Mouse (Mus musculus) Muller cell, postnatal 12 days (primary cell): ENCODE results near the gene Olfr1382.
"Not testable (repeated sequence)": the region's sequence is repeated elsewhere in the genome, so short reads cannot be mapped to it uniquely, and the experiment has no call there.

Experiments
- DNase-seq: peaks from one replicate; pipeline ENCODE4 v3.0.0-alpha.2; 2015; ENCODE audit errors: inconsistent ontology term

Gene Olfr1382

DNA sequence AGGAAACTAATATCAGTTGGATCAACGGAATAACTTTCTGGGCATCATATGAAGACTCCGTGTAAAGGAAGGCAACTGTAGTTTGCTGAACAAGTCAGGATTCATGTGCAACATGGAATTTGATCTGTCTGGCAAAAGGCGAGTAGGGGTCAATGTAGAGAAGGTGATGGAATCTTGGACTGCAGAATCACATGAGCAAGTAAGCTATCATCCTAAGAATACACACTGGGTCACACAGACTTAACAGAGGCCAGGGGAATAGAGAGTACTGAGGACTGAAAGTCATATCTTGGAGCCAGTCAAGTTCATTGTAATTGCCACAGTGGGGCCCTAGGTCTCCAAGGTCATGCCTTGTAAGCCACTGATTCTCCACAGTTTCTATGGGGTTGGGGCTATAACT is at the start of gene Olfr1382:
Gene Olfr1382, plus strand, starts transcription at position 301 of the 400 bp plus-strand sequence.
- DNase-seq, result no peak

DNA sequence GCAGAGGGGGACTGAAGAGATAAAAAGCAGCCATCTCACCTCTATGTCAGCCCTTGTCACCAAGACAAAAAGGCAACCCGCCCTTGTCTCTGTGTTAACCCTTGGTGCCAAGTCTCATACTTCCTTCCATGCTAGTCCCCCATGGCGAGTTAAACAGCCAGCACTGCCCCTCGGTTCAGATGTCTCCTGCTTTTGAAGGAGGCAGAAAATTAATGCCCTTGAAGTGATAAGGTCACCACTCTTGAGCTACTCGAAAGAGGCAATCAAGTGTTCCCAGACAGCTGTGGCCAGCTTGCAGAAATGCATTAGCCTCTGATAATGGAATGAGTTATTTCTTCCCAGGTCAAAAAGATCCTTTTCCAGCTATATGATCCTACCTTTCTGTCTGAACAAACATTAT is 42.1 kb upstream of the Olfr1382 start:
- DNase-seq, result no peak

GRCm38 (mm10) chr11:49488770-49489169 is 39.3 kb upstream of the Olfr1382 start, which contains the start of gene Olfr1385:
Gene Olfr1385 (plus strand): TSS chr11:49489070.
- not testable (repeated sequence) for DNase-seq

- no peak for DNase-seq
Measured at GRCm38 (mm10) chr11:49518086-49518485, 10.0 kb upstream of the Olfr1382 start.

- DNase-seq, result no peak
Measured at GRCm38 (mm10) chr11:49519348-49519747, 8.7 kb upstream of the Olfr1382 start, which contains the start of gene Olfr1383. Gene Olfr1383 (plus strand): TSS chr11:49519648.

GRCm38 (mm10) chr11:49532761-49533160 is 4.7 kb downstream of the Olfr1382 start:
- DNase-seq, result peak; percentile 39

DNA sequence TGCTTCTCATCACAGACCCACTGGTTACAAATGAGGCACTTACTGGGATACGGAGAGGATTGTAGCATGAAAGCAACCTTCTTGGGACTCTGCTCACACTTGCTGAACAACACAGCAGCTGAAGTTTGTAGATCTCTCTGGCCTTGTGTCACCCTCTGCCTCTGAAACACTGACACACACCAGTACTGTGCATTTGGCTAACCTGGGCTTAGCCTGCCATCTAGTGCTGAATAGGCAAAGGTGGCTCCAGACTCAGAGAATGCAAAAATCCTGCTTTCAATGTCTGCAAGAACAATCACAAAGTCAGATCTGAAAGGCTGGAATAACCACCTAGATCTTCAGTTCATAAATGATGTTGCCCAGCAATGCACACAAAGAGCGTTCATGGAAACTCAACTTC is 8.6 kb downstream of the Olfr1382 start:
- peak; percentile 11 for DNase-seq

DNA sequence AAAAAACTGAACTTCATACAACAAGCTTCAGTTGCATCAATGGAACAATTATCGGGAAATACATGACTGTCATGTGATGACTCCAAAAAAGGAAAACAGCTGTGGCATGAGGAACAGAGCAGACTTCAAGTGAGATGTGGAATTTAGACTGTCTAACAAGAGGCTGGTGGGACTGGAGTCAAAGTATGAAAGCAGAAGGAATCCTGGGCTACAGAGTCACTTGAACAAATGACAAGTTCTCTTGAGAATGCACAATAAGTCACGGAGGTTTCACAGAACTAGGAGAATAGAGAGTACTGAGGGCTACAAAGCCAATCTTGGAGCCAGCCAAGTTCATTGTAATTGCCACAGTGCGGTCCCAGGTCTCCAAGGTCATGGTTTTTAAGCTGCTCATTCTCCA is 15.1 kb downstream of the Olfr1382 start, which contains the start of gene Olfr1381:
Gene Olfr1381, plus strand, starts transcription at position 301 of the 400 bp plus-strand sequence.
- DNase-seq, result peak; percentile 65

DNA sequence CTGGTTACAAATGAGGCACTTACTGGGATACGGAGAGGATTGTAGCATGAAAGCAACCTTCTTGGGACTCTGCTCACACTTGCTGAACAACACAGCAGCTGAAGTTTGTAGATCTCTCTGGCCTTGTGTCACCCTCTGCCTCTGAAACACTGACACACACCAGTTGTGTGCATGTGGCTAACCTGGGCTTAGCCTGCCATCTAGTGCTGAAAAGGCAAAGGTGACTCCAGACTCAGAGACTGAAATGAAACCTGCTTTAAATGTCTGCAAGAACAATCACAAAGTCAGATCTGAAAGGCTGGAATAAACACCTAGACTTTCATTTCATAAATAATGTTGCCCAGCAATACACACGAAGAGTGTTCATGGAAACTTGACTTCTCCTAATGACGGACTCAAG is 26.0 kb downstream of the Olfr1382 start:
- DNase-seq, result not testable (repeated sequence)

GRCm38 (mm10) chr11:49556578-49556977 is 28.5 kb downstream of the Olfr1382 start, which contains the start of gene Olfr1380:
Gene Olfr1380 (plus strand): TSS chr11:49556878.
- DNase-seq, result peak; percentile 33

DNA sequence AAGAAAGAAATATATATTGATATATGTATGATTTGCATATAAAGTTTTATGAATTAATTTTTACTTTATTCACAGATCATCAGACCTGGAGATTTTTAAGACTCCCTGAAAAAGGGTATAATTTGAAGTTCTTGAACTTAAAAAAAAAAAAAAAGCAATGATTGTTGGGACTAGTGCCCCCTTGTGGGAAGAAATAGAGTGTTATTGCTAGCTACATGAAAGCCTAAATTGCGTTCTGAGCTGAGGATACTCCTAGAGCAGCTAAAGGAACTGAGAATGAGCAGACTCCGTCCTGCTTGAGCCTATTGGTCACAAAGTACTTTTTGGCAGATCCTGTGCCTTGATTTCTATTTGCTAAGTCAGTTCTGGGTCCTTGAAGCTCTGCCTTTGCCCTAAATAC is 47.0 kb downstream of the Olfr1382 start:
- DNase-seq, result peak; percentile 21

- DNase-seq, result not testable (repeated sequence)
Measured at GRCm38 (mm10) chr11:49580452-49580851, 52.4 kb downstream of the Olfr1382 start.
